Mouse (Mus musculus) bone marrow, adult 2 months (tissue): ENCODE data around the gene Tmcc1.
A peak's percentile ranks its signal among the peaks of the same experiment; 100 is the strongest.

ENCODE experiments used
- CTCF ChIP-seq: fragments of 200-500 bp; IDR thresholded peaks from 2 replicates; pipeline ENCODE4 v1.5.1; 2011; ENCODE audit warnings: low read length, control low read depth; ENCODE audit not compliant: control insufficient read depth, insufficient read depth
- POLR2A ChIP-seq: fragments of 200-500 bp; IDR thresholded peaks from 2 replicates; pipeline ENCODE4 v1.6.1; 2011; ENCODE audit warnings: low read depth, mild to moderate bottlenecking, control low read depth, low read length, borderline replicate concordance; ENCODE audit not compliant: control insufficient read depth

- TF ChIP-seq CTCF (peak; percentile 85), POLR2A (no peak)
Observed at GRCm38 (mm10) chr6:116010541-116010940, 182.7 kb downstream of the Tmcc1 start.
